Mouse (Mus musculus) liver, postnatal 0 days (tissue): ENCODE measurements at regions not wholly inside any gene's neighbourhood (a gene's known extent, or its start where the extent isn't known, plus 50 kb on each side); places are given as distances from the start of the nearest gene placed in this dataset.

Experiments
- CTCF ChIP-seq: sonication (generic); IDR thresholded peaks from 2 replicates; pipeline ENCODE4 v1.5.1; 2016; ENCODE audit warnings: antibody characterized with exemption, low read depth
- EP300 ChIP-seq: IDR thresholded peaks from 2 replicates; pipeline ENCODE4 v1.6.1; 2016; ENCODE audit warnings: antibody characterized with exemption, low read depth, mild to moderate bottlenecking

GRCm38 (mm10) chr6:89034455-89034854, 132.4 kb downstream of the Tpra1 start:
- TF ChIP-seq EP300 (no peak), CTCF (no peak)
